Mouse (Mus musculus) cerebellum, adult 2 months (tissue): Measurements from ENCODE around the gene Lbhd2.
A peak's percentile ranks its signal among the peaks of the same experiment; 100 is the strongest.

Source experiments
- CTCF ChIP-seq: fragments of 200-500 bp; IDR thresholded peaks from 2 replicates; pipeline ENCODE4 v1.5.1; 2011; ENCODE audit warnings: low read depth, mild to moderate bottlenecking, control low read depth, low read length, moderate library complexity, borderline replicate concordance; ENCODE audit not compliant: insufficient read depth
- POLR2A ChIP-seq: fragments of 200-500 bp; IDR thresholded peaks from 2 replicates; pipeline ENCODE4 v1.6.1; 2011; ENCODE audit warnings: low read length, control low read depth, borderline replicate concordance; ENCODE audit not compliant: insufficient read depth

- TF ChIP-seq CTCF (peak; percentile 97), POLR2A (no peak)
Measured at GRCm38 (mm10) chr12:111413300-111413699, 6.7 kb downstream of the Lbhd2 start.
